Mouse (Mus musculus) E14TG2a.4 (cell line): ENCODE measurements at regions not wholly inside any gene's neighbourhood (a gene's known extent, or its start where the extent isn't known, plus 50 kb on each side); places are given as distances from the start of the nearest gene placed in this dataset.

Experiments
- H3K27me3 ChIP-seq: 2 replicates; pipeline ENCODE4 v1.6.1; 2014; ENCODE audit warnings: low read length, control low read depth; ENCODE audit not compliant: insufficient read depth
- H3K36me3 ChIP-seq: 2 replicates; pipeline ENCODE4 v1.6.1; 2014; ENCODE audit warnings: low read length, control low read depth; ENCODE audit not compliant: insufficient read depth
- H3K4me1 ChIP-seq: replicated peaks from 2 replicates; pipeline ENCODE4 v1.6.1; 2014; ENCODE audit warnings: low read depth, low read length, control low read depth
- H3K4me3 ChIP-seq: replicated peaks from 2 replicates; pipeline ENCODE4 v1.5.1; 2014; ENCODE audit warnings: mild to moderate bottlenecking, low read length
- H3K9me3 ChIP-seq: 2 replicates; pipeline ENCODE4 v1.6.1; 2014; ENCODE audit warnings: low read length, control low read depth
- CTCF ChIP-seq: conservative IDR thresholded peaks from 2 replicates; pipeline ENCODE4 v1.5.1; 2014; ENCODE audit warnings: low read length
- NANOG ChIP-seq: IDR thresholded peaks from 2 replicates; pipeline ENCODE4 v1.6.1; 2014; ENCODE audit warnings: borderline replicate concordance, low read length, mixed read lengths
- POU5F1 ChIP-seq: IDR thresholded peaks from 2 replicates; pipeline ENCODE4 v1.6.1; 2014; ENCODE audit warnings: low read length, borderline replicate concordance

DNA sequence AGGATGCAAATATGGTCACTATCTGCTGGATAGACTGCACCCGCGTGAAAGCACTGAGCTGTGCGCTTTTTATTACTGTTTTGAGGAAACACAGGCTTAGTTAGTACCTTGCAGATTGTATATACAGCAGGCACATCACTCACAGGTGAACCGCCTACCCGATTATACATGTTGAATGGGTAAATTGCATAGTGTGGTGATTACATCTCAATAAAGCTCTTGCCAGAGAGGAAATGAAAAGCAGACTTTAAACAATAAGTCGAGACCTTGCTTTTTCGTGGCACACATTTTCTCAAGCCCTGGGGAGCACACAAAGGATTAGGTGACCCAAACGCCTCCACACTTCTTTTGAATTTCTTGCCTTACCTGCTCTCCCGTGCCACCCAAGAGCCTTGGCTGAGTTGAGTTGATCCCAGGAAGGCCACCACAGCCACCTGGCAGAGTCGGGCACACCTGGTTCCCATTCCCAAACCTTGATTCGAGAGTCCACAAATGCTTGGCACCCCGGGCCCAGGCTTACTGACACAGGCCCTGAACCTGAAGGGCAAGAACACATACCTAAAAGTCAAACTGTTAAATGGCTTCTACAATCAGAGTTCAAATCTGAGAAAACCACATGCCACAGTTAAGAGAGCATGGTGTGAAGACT is 175.4 kb upstream of the Dapk1 start:
- Histone ChIP-seq H3K4me1 (peaks cover 10% of the 10 kb centered on the region), H3K27me3 (0 out of 2 replicates have a peak, but pooled peaks cover 8% of the 10 kb centered on the region), H3K36me3 (no peaks in the 10 kb centered on the region), H3K4me3 (no peak overlapping the region), H3K9me3 (peaks cover 8% of the 10 kb centered on the region)
- no peak for TF ChIP-seq POU5F1
- TF ChIP-seq NANOG: no peak
- TF ChIP-seq CTCF: no peak

GRCm38 (mm10) chr13:60427077-60427476 is 174.7 kb upstream of the Dapk1 start:
- TF ChIP-seq CTCF (no peak), NANOG (no peak), POU5F1 (no peak)
- no peaks in the 10 kb centered on the region for H3K36me3 ChIP-seq
- peaks cover 8% of the 10 kb centered on the region for H3K9me3 ChIP-seq
- no peak overlapping the region for H3K4me3 ChIP-seq
- H3K4me1 ChIP-seq: peaks cover 10% of the 10 kb centered on the region
- H3K27me3 ChIP-seq: 0 out of 2 replicates have a peak, but pooled peaks cover 8% of the 10 kb centered on the region

DNA sequence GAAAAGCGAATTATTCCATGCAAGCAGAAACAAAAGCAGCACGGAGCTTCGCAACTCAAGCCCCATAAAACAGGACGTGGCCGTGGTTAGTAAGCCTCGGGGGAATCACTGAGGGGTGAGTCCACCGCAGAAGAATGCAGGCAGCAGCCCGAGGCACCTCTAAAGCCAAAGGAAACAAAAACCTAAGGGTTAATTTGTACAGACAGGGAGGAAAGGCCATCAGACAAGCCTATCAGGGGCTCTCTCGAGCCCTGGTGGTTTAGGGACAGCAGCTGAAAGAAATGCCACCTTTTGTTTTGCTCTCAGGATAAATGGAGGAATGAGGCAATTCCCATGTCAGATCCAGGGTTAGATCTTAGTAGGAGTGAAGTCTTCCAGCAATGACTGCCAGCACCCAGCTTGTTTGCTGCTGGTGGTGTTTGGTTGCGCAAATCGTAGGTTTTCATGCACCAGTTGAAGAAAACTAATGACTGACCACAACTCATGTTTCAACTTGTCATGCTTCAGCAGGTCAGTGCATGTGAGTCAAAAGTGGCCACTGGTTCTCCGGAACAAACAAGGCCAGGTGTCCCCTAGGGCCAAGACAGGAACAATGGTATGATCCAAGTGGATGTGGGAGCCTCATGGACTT is 173.9 kb upstream of the Dapk1 start:
- H3K9me3 ChIP-seq: peaks cover 9% of the 10 kb centered on the region
- no peak overlapping the region for H3K4me3 ChIP-seq
- TF ChIP-seq POU5F1 (no peak), NANOG (no peak), CTCF (no peak)
- peaks cover 10% of the 10 kb centered on the region for H3K4me1 ChIP-seq
- no peaks in the 10 kb centered on the region for H3K36me3 ChIP-seq
- H3K27me3 ChIP-seq: 0 out of 2 replicates have a peak, but pooled peaks cover 8% of the 10 kb centered on the region

- Histone ChIP-seq H3K36me3 (no peaks in the 10 kb centered on the region), H3K4me3 (no peak overlapping the region), H3K9me3 (peaks cover 11% of the 10 kb centered on the region), H3K4me1 (peaks cover 17% of the 10 kb centered on the region), H3K27me3 (0 out of 2 replicates have a peak, but pooled peaks cover 8% of the 10 kb centered on the region)
- TF ChIP-seq NANOG (no peak), CTCF (peak; percentile 40), POU5F1 (no peak)
These were observed 172.6 kb upstream of the Dapk1 start for GRCm38 (mm10) chr13:60429148-60429547.

GRCm38 (mm10) chr13:60431412-60431811 is 170.3 kb upstream of the Dapk1 start:
- Histone ChIP-seq H3K4me1 (peaks cover 32% of the 10 kb centered on the region), H3K27me3 (peaks cover 18% of the 10 kb centered on the region; the same call in 1 of the 2 replicates), H3K9me3 (0 out of 2 replicates have a peak, but pooled peaks cover 3% of the 10 kb centered on the region), H3K4me3 (no peak overlapping the region), H3K36me3 (no peaks in the 10 kb centered on the region)
- TF ChIP-seq POU5F1: no peak
- no peak for TF ChIP-seq CTCF
- no peak for TF ChIP-seq NANOG

DNA sequence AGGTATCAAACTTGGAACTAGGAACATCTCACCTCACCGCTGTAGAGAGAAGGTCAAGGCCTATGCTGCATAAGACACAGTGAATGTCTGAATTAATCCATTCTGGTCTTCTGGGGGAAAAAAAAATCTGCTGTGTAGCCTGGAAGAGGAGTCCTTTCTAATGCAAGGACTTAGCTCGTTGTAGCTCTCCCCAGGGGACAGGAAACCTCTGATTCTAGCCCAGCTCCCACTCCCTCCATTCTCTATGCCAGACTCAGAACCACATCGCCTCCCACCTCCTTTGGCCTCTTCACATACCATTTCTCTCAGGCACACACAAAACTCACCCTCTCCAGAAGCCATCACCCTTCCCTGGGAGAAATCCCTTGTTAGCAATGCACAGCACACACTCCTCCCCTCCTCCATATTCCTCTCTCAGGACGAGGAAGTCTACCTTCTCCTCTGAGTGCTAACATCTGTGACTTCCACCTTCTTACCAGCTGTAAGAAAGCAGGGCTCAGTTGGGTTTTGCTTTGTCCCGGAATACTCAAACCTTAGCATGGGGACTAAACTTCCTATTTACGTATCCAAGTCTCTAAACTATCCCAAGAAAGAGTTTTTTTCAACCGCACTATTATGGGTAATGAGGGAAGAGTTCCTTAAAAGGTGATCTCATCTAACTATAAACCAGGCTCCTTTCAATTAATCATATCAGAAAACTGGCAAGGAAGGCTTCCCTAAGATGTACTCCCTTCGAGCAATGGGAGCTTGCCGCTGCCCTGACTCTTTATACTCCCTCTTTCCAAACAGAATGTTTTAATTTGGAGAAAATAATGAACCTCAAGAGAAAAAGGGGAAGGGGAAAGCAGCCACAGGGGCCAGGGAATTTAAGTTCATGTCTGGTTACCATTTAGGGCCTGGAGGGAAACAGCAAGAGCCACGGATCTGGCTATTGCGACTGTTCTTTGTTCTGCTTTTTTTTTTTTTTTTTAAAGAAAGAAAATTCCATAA is 167.2 kb upstream of the Dapk1 start:
- peak; percentile 69 for TF ChIP-seq POU5F1
- no peak; the same call in 1 of the 2 replicates for TF ChIP-seq NANOG

DNA sequence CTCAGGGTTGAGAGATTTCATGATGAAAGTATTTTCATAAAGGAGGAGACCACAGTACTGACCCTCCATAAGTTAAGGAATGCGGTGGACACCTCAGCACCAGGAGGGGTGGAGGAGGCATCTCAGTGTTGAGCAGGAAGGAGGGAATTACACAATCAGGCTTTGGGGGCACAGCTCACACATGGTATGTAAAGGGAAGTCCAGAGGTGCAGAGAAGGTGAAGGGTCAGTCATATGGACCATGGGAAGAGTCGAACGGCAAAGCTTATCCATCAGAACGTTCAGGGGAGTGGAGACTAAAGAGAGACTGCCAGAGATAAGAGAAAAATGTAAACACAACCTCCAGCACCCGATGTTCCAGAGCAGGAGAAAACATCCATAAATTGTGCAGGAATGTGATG is 166.4 kb upstream of the Dapk1 start:
- Histone ChIP-seq H3K36me3 (no peaks in the 10 kb centered on the region), H3K27me3 (peaks cover 10% of the 10 kb centered on the region; the same call in 1 of the 2 replicates), H3K4me3 (no peak overlapping the region), H3K4me1 (peaks cover 31% of the 10 kb centered on the region), H3K9me3 (0 out of 2 replicates have a peak, but pooled peaks cover 3% of the 10 kb centered on the region)
- TF ChIP-seq NANOG (no peak), CTCF (no peak), POU5F1 (no peak)

More for the DNA sequence above, 167.2 kb upstream of the Dapk1 start:
- Histone ChIP-seq H3K4me1 (peaks cover 31% of the 10 kb centered on the region), H3K27me3 (peaks cover 10% of the 10 kb centered on the region; the same call in 1 of the 2 replicates), H3K4me3 (no peak overlapping the region), H3K9me3 (0 out of 2 replicates have a peak, but pooled peaks cover 3% of the 10 kb centered on the region), H3K36me3 (no peaks in the 10 kb centered on the region)

DNA sequence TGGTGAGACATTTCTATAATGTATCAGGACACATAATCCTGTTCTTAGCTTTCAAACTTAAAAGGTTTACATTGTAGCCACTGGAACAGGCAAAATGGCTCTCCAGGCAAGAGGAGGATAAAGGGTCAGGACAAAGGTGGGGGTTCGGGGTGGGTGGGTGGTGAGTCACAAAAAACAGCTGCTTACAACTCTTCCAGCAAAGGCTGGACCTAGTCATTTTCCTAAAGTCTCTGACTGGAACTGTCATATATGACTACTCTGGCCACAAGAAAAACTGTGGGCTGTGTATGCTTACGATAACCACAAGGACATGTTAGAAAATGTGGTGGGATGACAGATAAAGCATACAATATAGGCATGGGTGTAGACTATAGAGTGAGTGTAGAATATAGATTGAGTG is 163.6 kb upstream of the Dapk1 start:
- peaks cover 10% of the 10 kb centered on the region; the same call in 1 of the 2 replicates for H3K27me3 ChIP-seq
- H3K4me1 ChIP-seq: peaks cover 31% of the 10 kb centered on the region
- H3K36me3 ChIP-seq: no peaks in the 10 kb centered on the region
- H3K4me3 ChIP-seq: no peak overlapping the region
- peaks cover 3% of the 10 kb centered on the region; the same call in 1 of the 2 replicates for H3K9me3 ChIP-seq
- TF ChIP-seq NANOG: no peak
- no peak for TF ChIP-seq CTCF
- TF ChIP-seq POU5F1: no peak
